Mouse (Mus musculus) liver, adult 2 months (tissue): ENCODE data around the gene Kdr. TPM values are rescaled to one million over a fixed set of nuclear protein-coding genes. Genes with fewer than 3 reads are reported as not detected.
A peak's percentile ranks its signal among the peaks of the same experiment; 100 is the strongest.

ENCODE experiments used
- DNase-seq: peaks from one replicate; pipeline ENCODE4 v3.0.0-alpha.2; 2011; ENCODE audit warnings: low read depth, low spot score; ENCODE audit errors: extremely low read depth
- H3K27ac ChIP-seq: fragments of 200-500 bp; replicated peaks from 2 replicates; pipeline ENCODE4 v1.5.1; 2012; ENCODE audit warnings: low read depth, mild to moderate bottlenecking, control low read depth, inconsistent platforms, low read length; ENCODE audit not compliant: insufficient read depth
- H3K27me3 ChIP-seq: fragments of 200-500 bp; 2 replicates; pipeline ENCODE4 v1.6.1; 2012; ENCODE audit warnings: mild to moderate bottlenecking, moderate library complexity, low read length, inconsistent platforms; ENCODE audit not compliant: control insufficient read depth, insufficient read depth
- H3K36me3 ChIP-seq: fragments of 200-500 bp; 2 replicates; pipeline ENCODE4 v1.6.1; 2012; ENCODE audit warnings: low read length, inconsistent platforms; ENCODE audit not compliant: control insufficient read depth, insufficient read depth
- H3K4me1 ChIP-seq: fragments of 200-500 bp; 2 replicates; pipeline ENCODE4 v1.6.1; 2011; ENCODE audit warnings: low read length; ENCODE audit not compliant: control insufficient read depth, insufficient read depth
- H3K4me3 ChIP-seq: fragments of 200-500 bp; 2 replicates; pipeline ENCODE4 v1.5.1; 2011; ENCODE audit warnings: low read depth, mild to moderate bottlenecking, control low read depth, low read length, moderate library complexity; ENCODE audit not compliant: insufficient read depth
- H3K79me2 ChIP-seq: fragments of 200-500 bp; 2 replicates; pipeline ENCODE4 v1.6.1; 2012; ENCODE audit warnings: inconsistent platforms, mild to moderate bottlenecking, low read length, moderate library complexity; ENCODE audit not compliant: control insufficient read depth, insufficient read depth
- H3K9ac ChIP-seq: fragments of 200-500 bp; 2 replicates; pipeline ENCODE4 v1.6.1; 2012; ENCODE audit warnings: low read depth, mild to moderate bottlenecking, control low read depth, inconsistent platforms, low read length
- CTCF ChIP-seq: fragments of 200-500 bp; IDR thresholded peaks from 2 replicates; pipeline ENCODE4 v1.5.1; 2011; ENCODE audit warnings: low read depth, low read length, control low read depth
- POLR2A ChIP-seq: fragments of 200-500 bp; IDR thresholded peaks from 2 replicates; pipeline ENCODE4 v1.6.1; 2011; ENCODE audit warnings: low read length, control low read depth; ENCODE audit not compliant: insufficient read depth; ENCODE audit errors: extremely low read depth
- WGBS: fragments of 180-500 bp; shearing (Covaris S2); methylation state at CpG from one replicate; pipeline ENCODE4 v1.1.7; 2018; 5-methylcytosine and 5-hydroxymethylcytosine counted together
- polyA plus RNA-seq: library from polyadenylated mRNA; depleted of rRNA; stranded (reverse); fragments of >200 nt; gene quantifications from 2 replicates; pipeline ENCODE4 v1.2.3, GENCODE M21; 2012; rRNA removed
- total RNA-seq: library from RNA; depleted of rRNA; stranded (reverse); fragments of >200 nt; gene quantifications from 2 replicates; pipeline ENCODE4 v1.2.3, GENCODE M21; 2014; rRNA removed

Gene Kdr
- 33.4 and 35.1 TPM in 2 replicates for total RNA-seq
- 5.8 and 7.8 TPM in 2 replicates for polyA plus RNA-seq

DNA sequence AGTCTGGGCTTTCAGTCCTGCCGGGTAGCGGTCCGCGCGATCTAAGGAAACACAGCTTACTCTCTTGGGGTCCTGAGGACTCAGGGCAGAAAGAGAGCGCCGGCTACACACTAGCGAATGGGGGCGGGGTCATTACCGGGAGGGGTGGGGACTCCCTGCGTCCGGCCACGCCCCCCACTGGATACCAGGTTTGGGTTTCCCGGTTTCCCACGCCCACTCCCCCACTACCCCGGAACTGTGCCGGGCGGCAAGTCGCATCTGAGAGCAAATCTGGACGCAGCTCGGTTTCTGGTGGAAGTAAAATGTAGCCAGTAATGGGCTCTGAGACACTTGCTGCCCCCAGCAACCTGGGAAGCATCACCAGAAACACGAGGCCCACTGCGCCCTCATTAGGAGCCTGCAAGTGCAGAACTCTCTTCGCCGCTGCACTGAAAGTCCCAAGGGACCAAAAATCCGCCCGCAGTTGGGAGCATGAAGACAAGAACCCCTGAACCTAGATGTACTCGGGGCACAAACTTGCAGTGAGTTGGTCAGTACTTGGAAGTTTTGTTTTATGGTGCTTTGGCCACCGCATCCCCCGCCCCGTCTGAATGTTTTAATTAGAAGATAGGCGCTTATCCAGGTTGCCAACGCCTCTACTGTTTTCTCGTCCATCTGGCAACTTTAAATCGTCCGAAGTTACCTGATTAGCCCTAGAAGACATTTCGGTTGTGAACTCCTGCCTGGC lies at the start of gene Kdr:
Gene Kdr, minus strand, starts transcription at position 85 of the 727 bp plus-strand sequence.
- Histone ChIP-seq H3K9ac (peak within 1 kb of the TSS; percentile 69), H3K27ac (peak within 1 kb of the TSS; percentile 82), H3K79me2 (no peaks in the 10 kb centered on the region; the same call in 1 of the 2 replicates), H3K4me3 (peak within 1 kb of the TSS; percentile 73), H3K27me3 (peaks cover 11% of the 10 kb centered on the region), H3K36me3 (no peaks in the 10 kb centered on the region), H3K4me1 (no peaks in the 10 kb centered on the region)
- WGBS, result 2% methylated on average over 37 of the region's 37 CpGs
- TF ChIP-seq CTCF (no peak), POLR2A (peak; percentile 38; the same call in 1 of the 2 replicates)
- DNase-seq, result peak; percentile 7

GRCm38 (mm10) chr5:76026805-76027204 lies 48.5 kb upstream of the Kdr start:
- H3K4me1 ChIP-seq, result peaks cover 2% of the 10 kb centered on the region; the same call in 1 of the 2 replicates
- no peaks in the 10 kb centered on the region for H3K79me2 ChIP-seq
- 36% methylated on average over 6 of the region's 6 CpGs for WGBS
- TF ChIP-seq CTCF (no peak), POLR2A (no peak)
- DNase-seq, result peak; percentile 20
- H3K4me3 ChIP-seq, result no peak overlapping the region
- no peaks in the 10 kb centered on the region for H3K27me3 ChIP-seq
- H3K36me3 ChIP-seq, result no peaks in the 10 kb centered on the region
- no peak overlapping the region for H3K9ac ChIP-seq
- H3K27ac ChIP-seq, result no peak overlapping the region

GRCm38 (mm10) chr5:76025996-76026665 lies 47.9 kb upstream of the Kdr start:
- H3K36me3 ChIP-seq, result no peaks in the 10 kb centered on the region
- peaks cover 2% of the 10 kb centered on the region; the same call in 1 of the 2 replicates for H3K4me1 ChIP-seq
- no peak overlapping the region for H3K9ac ChIP-seq
- H3K27ac ChIP-seq, result no peak overlapping the region
- peak; percentile 64 for DNase-seq
- no peak for TF ChIP-seq POLR2A
- TF ChIP-seq CTCF, result peak; percentile 54
- H3K27me3 ChIP-seq, result no peaks in the 10 kb centered on the region
- WGBS, result 36% methylated on average over 4 of the region's 4 CpGs
- no peak overlapping the region for H3K4me3 ChIP-seq
- H3K79me2 ChIP-seq, result no peaks in the 10 kb centered on the region

DNA sequence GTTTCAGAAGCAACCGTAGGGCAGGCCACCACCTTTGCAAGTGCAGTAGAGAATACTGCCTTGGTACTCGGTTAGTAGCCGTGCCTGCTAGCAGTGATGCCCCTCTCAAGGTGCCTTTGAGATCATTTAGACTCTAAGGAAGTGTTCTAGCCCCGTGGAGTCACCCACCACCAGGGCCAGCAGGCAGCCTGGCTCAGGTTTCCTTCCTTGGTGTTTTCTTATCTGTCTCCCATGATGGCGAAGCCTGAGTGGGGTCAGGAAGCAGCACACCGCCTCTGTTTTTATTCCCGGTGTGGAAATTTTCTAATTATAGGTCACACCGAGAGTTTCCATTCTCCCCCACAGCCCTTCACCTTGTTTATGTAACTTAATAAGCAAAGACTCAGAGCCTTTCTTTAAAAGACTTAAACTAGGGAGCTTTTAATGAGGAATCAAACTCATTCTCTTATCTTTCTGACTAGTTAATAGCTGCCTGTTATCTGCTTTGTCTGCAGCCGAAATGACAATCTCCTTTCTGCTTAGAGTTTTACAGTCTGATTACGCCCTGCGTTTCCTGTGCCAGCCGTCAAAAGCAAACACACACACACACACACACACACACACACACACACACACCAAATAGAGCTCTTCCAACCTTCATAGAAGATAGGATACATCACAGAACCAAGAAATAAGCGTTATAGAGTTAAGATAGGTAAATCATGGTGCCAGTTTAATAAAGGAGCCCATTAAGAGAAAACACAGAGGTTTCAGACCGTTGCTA lies 44.9 kb upstream of the Kdr start:
- WGBS, result 42% methylated on average over 14 of the region's 14 CpGs
- no peak for DNase-seq
- H3K4me1 ChIP-seq, result peaks cover 2% of the 10 kb centered on the region; the same call in 1 of the 2 replicates
- H3K4me3 ChIP-seq, result no peak overlapping the region
- no peak for TF ChIP-seq CTCF
- TF ChIP-seq POLR2A, result no peak
- no peaks in the 10 kb centered on the region for H3K27me3 ChIP-seq
- H3K9ac ChIP-seq, result no peak overlapping the region
- no peaks in the 10 kb centered on the region for H3K79me2 ChIP-seq
- no peak overlapping the region for H3K27ac ChIP-seq
- no peaks in the 10 kb centered on the region for H3K36me3 ChIP-seq

- no peak overlapping the region for H3K9ac ChIP-seq
- H3K79me2 ChIP-seq, result no peaks in the 10 kb centered on the region
- H3K27ac ChIP-seq, result no peak overlapping the region
- peaks cover 2% of the 10 kb centered on the region; the same call in 1 of the 2 replicates for H3K4me1 ChIP-seq
- H3K4me3 ChIP-seq, result no peak overlapping the region
- WGBS, result 76% methylated on average over 6 of the region's 6 CpGs
- DNase-seq, result no peak
- H3K27me3 ChIP-seq, result no peaks in the 10 kb centered on the region
- H3K36me3 ChIP-seq, result no peaks in the 10 kb centered on the region
- TF ChIP-seq CTCF (no peak), POLR2A (no peak)
Measured at GRCm38 (mm10) chr5:76022436-76022835, 44.2 kb upstream of the Kdr start.
